Comparison of ENCODE assay signal across 8 mouse cellular contexts in the genomic region with DNA sequence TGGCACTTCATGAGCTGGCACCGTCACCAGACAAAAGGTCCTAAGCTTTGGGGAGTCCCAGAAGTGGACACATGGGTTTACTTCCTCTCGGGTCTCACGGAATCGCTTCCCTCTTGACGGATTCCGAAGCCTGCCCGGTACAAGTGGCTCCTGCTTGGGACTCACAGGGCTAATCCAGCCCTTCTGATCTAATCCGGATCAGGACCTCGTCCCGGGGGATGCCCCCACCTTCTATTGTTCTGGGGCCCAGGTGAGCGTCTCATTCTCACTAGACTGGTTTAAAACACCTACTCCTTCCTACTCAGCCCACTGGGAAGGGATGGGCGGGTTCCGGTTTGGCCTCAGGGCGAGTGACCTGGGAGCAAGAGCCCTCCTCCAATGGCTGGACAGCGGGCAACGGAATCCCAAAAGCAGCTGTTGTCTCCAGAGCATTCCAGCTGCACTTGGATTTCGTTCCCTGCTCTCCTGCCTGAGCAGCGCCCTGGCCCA. TPM values are rescaled to one million over a fixed set of nuclear protein-coding genes. Genes with fewer than 3 reads are reported as not detected.
DNase-seq lines count a peak whose midpoint lies in the region; ATAC-seq and TF ChIP-seq lines count a peak whose summit lies in the region.

No protein-coding gene starts in this region.

- 5% methylated on average over 18 of the region's 18 CpGs for WGBS in forebrain, embryonic 11.5 days
- 11% methylated on average over 18 of the region's 18 CpGs for WGBS in intestine, embryonic 15.5 days
- WGBS in lung, embryonic 15.5 days = 11% methylated on average over 18 of the region's 18 CpGs
- 4% methylated on average over 18 of the region's 18 CpGs for whole genome bisulfite sequencing in spleen, adult 2 months

- no peak for TF ChIP-seq POLR2A in spleen, adult 2 months (IDR thresholded peaks at IDR 0.05; ENCODE audit: low read depth, low read length)

- H3K9me3 ChIP-seq in forebrain, embryonic 11.5 days (ENCODE audit: control insufficient read depth, low read length) = no peaks in the 10 kb centered on the region
- no peaks in the 10 kb centered on the region for H3K9me3 ChIP-seq in intestine, embryonic 15.5 days
- no peaks in the 10 kb centered on the region for H3K9me3 ChIP-seq in lung, embryonic 15.5 days

- no peak for TF ChIP-seq CTCF in spleen, adult 2 months (IDR thresholded peaks at IDR 0.05; ENCODE audit: extremely low read depth, insufficient read depth, insufficient read length, insufficient replicate concordance)

- H3K36me3 ChIP-seq in forebrain, embryonic 11.5 days (ENCODE audit: control insufficient read depth, insufficient read depth, low read length) = peaks cover 18% of the 10 kb centered on the region
- H3K36me3 ChIP-seq in intestine, embryonic 15.5 days = peaks cover 37% of the 10 kb centered on the region
- peaks cover 49% of the 10 kb centered on the region for H3K36me3 ChIP-seq in lung, embryonic 15.5 days
- peaks cover 18% of the 10 kb centered on the region for H3K36me3 ChIP-seq in spleen, adult 2 months (ENCODE audit: control insufficient read depth, insufficient read depth, low read length)

- H3K4me1 ChIP-seq in forebrain, embryonic 11.5 days (replicated peaks; ENCODE audit: control insufficient read depth, insufficient read depth, low read length) = peaks cover 19% of the 10 kb centered on the region
- H3K4me1 ChIP-seq in intestine, embryonic 15.5 days (replicated peaks) = peaks cover 26% of the 10 kb centered on the region
- peaks cover 37% of the 10 kb centered on the region for H3K4me1 ChIP-seq in lung, embryonic 15.5 days
- peaks cover 15% of the 10 kb centered on the region for H3K4me1 ChIP-seq in spleen, adult 2 months (ENCODE audit: control insufficient read depth, insufficient read depth, insufficient read length)

- no peaks in the 10 kb centered on the region for H3K27me3 ChIP-seq in forebrain, embryonic 11.5 days (ENCODE audit: control insufficient read depth, insufficient read depth, low read length)
- no peaks in the 10 kb centered on the region for H3K27me3 ChIP-seq in intestine, embryonic 15.5 days (replicated peaks)
- no peaks in the 10 kb centered on the region for H3K27me3 ChIP-seq in lung, embryonic 15.5 days
- no peaks in the 10 kb centered on the region for H3K27me3 ChIP-seq in spleen, adult 2 months (ENCODE audit: control insufficient read depth, insufficient read depth, low read length)

- H3K27ac ChIP-seq in forebrain, embryonic 11.5 days (ENCODE audit: low read depth, low read length) = no peak overlapping the region
- H3K27ac ChIP-seq in intestine, embryonic 15.5 days = peak overlapping the region; percentile 94
- peak overlapping the region; percentile 95 for H3K27ac ChIP-seq in lung, embryonic 15.5 days
- peak overlapping the region; percentile 87 for H3K27ac ChIP-seq in spleen, adult 2 months (ENCODE audit: insufficient read depth, low read length)

- peak overlapping the region; percentile 69 for H3K4me3 ChIP-seq in forebrain, embryonic 11.5 days (ENCODE audit: low read depth, low read length)
- H3K4me3 ChIP-seq in intestine, embryonic 15.5 days (replicated peaks) = peak overlapping the region; percentile 66
- H3K4me3 ChIP-seq in lung, embryonic 15.5 days = peak overlapping the region; percentile 89
- H3K4me3 ChIP-seq in spleen, adult 2 months (ENCODE audit: extremely low read depth, insufficient read depth, insufficient read length) = peak overlapping the region; percentile 88

- H3K9ac ChIP-seq in forebrain, embryonic 11.5 days (ENCODE audit: low read length) = peak overlapping the region; percentile 87
- peak overlapping the region; percentile 80 for H3K9ac ChIP-seq in intestine, embryonic 15.5 days
- peak overlapping the region; percentile 86 for H3K9ac ChIP-seq in lung, embryonic 15.5 days

- peak; percentile 27 to 48 for DNase-seq in thymus, postnatal 36 days
- no peak for DNase-seq in thymus, postnatal 10 days (ENCODE audit: low spot score in 2 of 2)
- no peak for DNase-seq in forebrain, embryonic 11.5 days (ENCODE audit: low spot score)
- DNase-seq in spleen, adult 2 months (ENCODE audit: low read depth in 1 of 2, low spot score in 2 of 2) = no peak
- DNase-seq in left cerebral cortex, adult 9 months (ENCODE audit: low spot score in 2 of 2) = no peak
- no peak for DNase-seq in cerebellum, postnatal 36 days

- peak overlapping the region; percentile 99 for H3K4me2 ChIP-seq in forebrain, embryonic 11.5 days (ENCODE audit: low read depth, low read length, severe bottlenecking)
- peak overlapping the region; percentile 97 for H3K4me2 ChIP-seq in intestine, embryonic 15.5 days (replicated peaks)
- peak overlapping the region; percentile 93 for H3K4me2 ChIP-seq in lung, embryonic 15.5 days

- ATAC-seq in forebrain, embryonic 11.5 days (replicated peaks; ENCODE audit: low FRiP score) = no peak; the same call in 1 of the 2 replicates
- ATAC-seq in intestine, embryonic 15.5 days = no peak
- ATAC-seq in lung, embryonic 15.5 days (ENCODE audit: borderline replicate concordance, extremely low read depth, low FRiP score, low TSS enrichment) = no peak

RNA-seq across cellular contexts. Expression of a gene that starts 0.7 kb away (rescaled TPM):
- polyA plus RNA-seq in forebrain, embryonic 11.5 days (2014; fragmentation: Nextera tagmentation; extraction: Ambion mirVana) = 50.1 and 53.2 TPM in 2 replicates
- 37.7 and 42.4 TPM in 2 replicates for polyA plus RNA-seq in intestine, embryonic 15.5 days (2015; fragmentation: Nextera tagmentation; extraction: Ambion mirVana)
- polyA plus RNA-seq in lung, embryonic 15.5 days (2015; fragmentation: Nextera tagmentation; extraction: Ambion mirVana) = 49.2 and 49.4 TPM in 2 replicates
- 23.1 and 27.1 TPM in 2 replicates for polyA plus RNA-seq in spleen, adult 2 months (2012; rRNA removed)

RNA-seq across cellular contexts. Expression of a gene that starts 1.7 kb away (rescaled TPM):
- 176 and 195 TPM in 2 replicates for polyA plus RNA-seq in forebrain, embryonic 11.5 days (2014; fragmentation: Nextera tagmentation; extraction: Ambion mirVana)
- 112 and 118 TPM in 2 replicates for polyA plus RNA-seq in intestine, embryonic 15.5 days (2015; fragmentation: Nextera tagmentation; extraction: Ambion mirVana)
- polyA plus RNA-seq in lung, embryonic 15.5 days (2015; fragmentation: Nextera tagmentation; extraction: Ambion mirVana) = 139 and 150 TPM in 2 replicates
- 187 and 225 TPM in 2 replicates for polyA plus RNA-seq in spleen, adult 2 months (2012; rRNA removed)

RNA-seq across cellular contexts. Expression of a gene that starts 7.9 kb away (rescaled TPM):
- polyA plus RNA-seq in forebrain, embryonic 11.5 days (2014; fragmentation: Nextera tagmentation; extraction: Ambion mirVana) = 197 and 199 TPM in 2 replicates
- 173 and 179 TPM in 2 replicates for polyA plus RNA-seq in intestine, embryonic 15.5 days (2015; fragmentation: Nextera tagmentation; extraction: Ambion mirVana)
- polyA plus RNA-seq in lung, embryonic 15.5 days (2015; fragmentation: Nextera tagmentation; extraction: Ambion mirVana) = 178 TPM in 2 replicates
- 106 and 107 TPM in 2 replicates for polyA plus RNA-seq in spleen, adult 2 months (2012; rRNA removed)

RNA-seq across cellular contexts. Expression of a gene that starts 10.6 kb away (rescaled TPM):
- 196 TPM in 2 replicates for polyA plus RNA-seq in forebrain, embryonic 11.5 days (2014; fragmentation: Nextera tagmentation; extraction: Ambion mirVana)
- 71.4 and 72.7 TPM in 2 replicates for polyA plus RNA-seq in intestine, embryonic 15.5 days (2015; fragmentation: Nextera tagmentation; extraction: Ambion mirVana)
- 131 and 134 TPM in 2 replicates for polyA plus RNA-seq in lung, embryonic 15.5 days (2015; fragmentation: Nextera tagmentation; extraction: Ambion mirVana)
- polyA plus RNA-seq in spleen, adult 2 months (2012; rRNA removed) = 36.0 and 44.4 TPM in 2 replicates

RNA-seq across cellular contexts. Expression of a gene that starts 29.5 kb away (rescaled TPM):
- 11.9 and 12.6 TPM in 2 replicates for polyA plus RNA-seq in forebrain, embryonic 11.5 days (2014; fragmentation: Nextera tagmentation; extraction: Ambion mirVana)
- 5.8 and 6.4 TPM in 2 replicates for polyA plus RNA-seq in intestine, embryonic 15.5 days (2015; fragmentation: Nextera tagmentation; extraction: Ambion mirVana)
- polyA plus RNA-seq in lung, embryonic 15.5 days (2015; fragmentation: Nextera tagmentation; extraction: Ambion mirVana) = 7.7 and 7.9 TPM in 2 replicates
- 5.9 and 7.9 TPM in 2 replicates for polyA plus RNA-seq in spleen, adult 2 months (2012; rRNA removed)

Comparison
In these comparisons a context has a peak if more than half of its experiments do, and no peak if none do; other contexts are left out.
1. DNase-seq: peak in thymus, postnatal 36 days (2 of 2); none in thymus, postnatal 10 days (0 of 2), forebrain, embryonic 11.5 days (single experiment), spleen, adult 2 months (0 of 2), left cerebral cortex, adult 9 months (0 of 2) and cerebellum, postnatal 36 days (0 of 2).
2. Peak in every context shown above with its lines, with median percentiles within 50 percentile points of each other: H3K4me2 ChIP-seq, H3K4me3 ChIP-seq and H3K9ac ChIP-seq.